Mouse (Mus musculus) adrenal gland, adult 2 months (tissue): Measurements from ENCODE around the gene Henmt1. TPM values are rescaled to one million over a fixed set of nuclear protein-coding genes. Genes with fewer than 3 reads are reported as not detected.

Experiments
- DNase-seq: peaks from one replicate; pipeline ENCODE4 v3.0.0; 2021
- polyA plus RNA-seq: library from polyadenylated mRNA; depleted of rRNA; stranded (reverse); fragments of >200 nt; gene quantifications from 2 replicates; pipeline ENCODE4 v1.2.3, GENCODE M21; 2012
- total RNA-seq, 2 experiments: library from RNA; stranded (reverse); gene quantifications; 2 replicates each; pipeline ENCODE4 v1.2.3; 2021

Gene Henmt1
- total and polyA plus RNA-seq, 3 experiments = not detected

DNA sequence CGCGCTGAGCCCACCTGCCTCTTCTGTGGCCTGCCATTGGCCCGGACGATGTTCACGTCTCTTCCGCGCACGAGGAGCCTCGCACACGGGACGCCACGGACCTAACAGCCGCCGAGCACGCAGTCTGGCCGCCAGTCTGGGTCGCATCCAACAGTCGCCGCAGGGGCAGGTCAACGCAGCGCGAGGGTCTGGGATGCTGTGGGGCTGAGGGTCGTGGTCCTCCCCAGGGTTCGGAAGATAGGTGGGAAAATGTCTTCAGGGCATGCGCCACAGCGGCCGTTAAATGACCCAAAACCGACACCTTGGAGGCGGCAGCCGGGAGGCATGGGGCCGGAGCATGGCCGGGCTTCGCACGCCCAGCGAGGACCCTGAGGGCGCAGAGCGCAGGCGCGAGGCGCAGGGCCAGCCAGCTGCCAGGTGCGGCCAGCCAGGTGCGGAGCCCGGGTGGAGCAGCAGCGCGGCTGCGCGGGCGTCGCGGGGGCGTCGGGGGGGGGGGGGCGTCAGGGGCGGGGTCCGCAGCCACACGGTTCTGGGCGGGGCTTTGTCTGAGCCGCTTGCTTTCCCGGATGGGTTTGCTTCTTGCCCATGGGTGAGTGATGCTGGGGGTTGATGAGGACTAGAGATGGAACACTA, 444 bp downstream of the Henmt1 start, which contains the start of gene Gm9857:
TSS of gene Gm9857 (minus strand) at position 445 of the 633 bp plus-strand sequence.
- no peak for DNase-seq

- DNase-seq = no peak
These were observed 1.3 kb downstream of the Henmt1 start for GRCm38 (mm10) chr3:108940996-108941395.

DNA sequence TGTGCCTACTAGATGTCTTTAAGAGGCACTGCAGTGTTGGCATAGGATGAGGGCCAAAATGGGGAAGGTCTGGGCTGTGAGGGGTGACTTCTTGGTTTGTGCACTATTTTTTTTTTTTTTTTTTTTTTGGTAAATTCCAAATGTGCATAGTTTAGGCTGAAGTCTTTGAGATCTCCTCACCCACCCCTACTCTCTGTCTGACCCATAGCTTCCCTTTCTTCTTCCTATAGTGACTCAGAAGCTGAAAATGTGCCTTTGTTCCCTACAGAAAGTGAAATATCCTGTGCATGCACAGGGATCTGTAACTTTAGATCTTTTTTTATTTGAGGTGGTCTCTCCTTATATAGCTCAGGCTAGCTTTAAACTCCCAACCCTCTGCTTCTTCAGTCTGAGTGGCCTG, 18.3 kb downstream of the Henmt1 start:
- no peak for DNase-seq

- no peak for DNase-seq
These were observed 20.1 kb downstream of the Henmt1 start for GRCm38 (mm10) chr3:108959680-108960295.

- no peak for DNase-seq
These were observed 21.6 kb downstream of the Henmt1 start for GRCm38 (mm10) chr3:108961226-108961625.

DNA sequence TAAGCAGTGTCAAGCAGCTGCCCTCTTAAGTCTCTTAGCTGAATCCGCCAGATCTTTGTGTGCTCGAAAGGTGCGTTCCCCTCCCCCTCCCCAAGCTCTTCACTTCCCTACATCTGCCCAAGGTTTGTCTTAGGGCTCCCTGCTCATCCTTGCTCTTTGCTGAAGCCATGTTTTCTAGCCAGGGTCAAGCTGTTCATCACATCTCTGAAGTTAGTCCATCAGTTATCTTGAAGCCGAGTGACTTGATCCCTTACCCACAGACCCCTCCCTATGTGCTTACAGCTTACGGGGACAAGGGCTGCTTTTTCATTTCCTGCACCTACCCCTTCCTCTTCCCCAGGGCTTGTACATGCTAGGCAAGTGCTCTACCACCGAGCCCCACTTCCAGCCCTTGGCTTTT, 22.0 kb downstream of the Henmt1 start:
- DNase-seq = no peak

DNA sequence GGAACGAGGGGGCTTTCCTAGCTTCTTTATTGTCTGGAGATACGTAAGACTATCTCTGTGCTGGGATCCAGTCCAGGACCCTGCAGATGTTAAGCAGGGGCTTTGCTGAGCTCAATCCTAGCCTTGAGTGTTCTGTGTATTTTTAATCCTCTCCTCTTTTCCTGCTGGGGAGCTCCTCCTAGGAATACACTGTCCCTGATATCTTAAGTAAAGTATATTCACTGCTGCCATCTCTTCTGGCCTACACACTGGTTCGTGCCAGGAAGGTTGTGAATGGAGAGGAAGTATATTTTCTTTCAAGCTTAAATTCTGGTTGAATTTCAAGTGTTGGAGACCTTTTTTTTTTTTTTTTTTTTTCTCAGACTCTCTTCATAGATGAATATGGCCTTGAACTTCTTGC, 23.6 kb downstream of the Henmt1 start:
- no peak for DNase-seq

GRCm38 (mm10) chr3:108963776-108964175, 24.1 kb downstream of the Henmt1 start:
- DNase-seq = no peak

- no peak for DNase-seq
These were observed 24.8 kb downstream of the Henmt1 start for GRCm38 (mm10) chr3:108964361-108965044.

DNA sequence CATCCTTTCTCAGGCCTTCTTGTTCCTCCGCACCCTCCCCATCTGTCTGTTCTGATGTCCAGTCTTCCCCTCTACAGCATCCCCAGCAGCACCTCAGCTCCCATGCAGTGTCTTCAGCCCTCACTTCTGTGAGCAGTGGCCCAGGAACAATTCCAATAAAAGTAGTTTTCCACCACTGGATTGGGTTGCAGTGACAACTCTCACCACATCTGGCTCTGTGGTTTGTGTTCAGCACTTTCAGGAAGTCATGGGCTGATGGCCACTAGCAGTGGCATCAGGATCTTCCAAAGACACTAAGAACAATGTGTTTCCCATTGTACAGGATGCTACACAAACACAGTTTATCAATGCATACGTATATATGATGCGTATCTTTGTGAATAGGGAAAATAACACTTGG, 26.4 kb downstream of the Henmt1 start:
- DNase-seq = no peak

DNA sequence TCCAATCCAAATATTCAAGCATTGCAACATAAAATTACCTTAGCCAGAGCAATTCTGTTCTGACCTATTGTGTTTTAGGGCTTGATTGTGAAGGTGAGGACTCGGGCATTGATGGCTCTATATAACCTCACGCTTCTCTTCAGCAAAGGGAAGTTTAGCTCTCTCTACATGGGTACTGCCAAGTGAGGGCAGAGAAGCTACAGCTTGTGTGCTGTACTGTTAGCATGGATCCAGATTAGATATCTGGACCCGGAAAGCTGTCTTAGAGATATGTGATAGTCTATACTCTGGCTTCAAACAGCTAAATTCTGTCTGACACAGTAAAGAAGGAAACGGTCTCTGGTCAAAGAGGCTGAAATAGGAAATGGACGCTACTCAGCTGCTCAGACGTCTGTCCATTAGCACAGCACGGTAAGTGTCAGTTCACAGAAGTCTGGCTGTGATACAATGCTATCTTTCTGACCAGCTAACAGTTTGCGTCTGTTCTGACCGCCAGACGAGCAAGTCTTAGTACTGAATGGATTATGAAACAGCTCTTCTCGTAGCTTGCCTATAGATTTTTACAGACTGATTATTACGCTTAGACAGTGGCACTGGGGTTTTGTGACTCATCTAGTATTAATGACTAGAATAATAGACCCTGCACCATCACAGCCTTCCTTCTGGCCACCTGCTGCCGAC, 34.4 kb downstream of the Henmt1 start:
- no peak for DNase-seq

GRCm38 (mm10) chr3:108974920-108975485, 35.3 kb downstream of the Henmt1 start:
- no peak for DNase-seq

DNA sequence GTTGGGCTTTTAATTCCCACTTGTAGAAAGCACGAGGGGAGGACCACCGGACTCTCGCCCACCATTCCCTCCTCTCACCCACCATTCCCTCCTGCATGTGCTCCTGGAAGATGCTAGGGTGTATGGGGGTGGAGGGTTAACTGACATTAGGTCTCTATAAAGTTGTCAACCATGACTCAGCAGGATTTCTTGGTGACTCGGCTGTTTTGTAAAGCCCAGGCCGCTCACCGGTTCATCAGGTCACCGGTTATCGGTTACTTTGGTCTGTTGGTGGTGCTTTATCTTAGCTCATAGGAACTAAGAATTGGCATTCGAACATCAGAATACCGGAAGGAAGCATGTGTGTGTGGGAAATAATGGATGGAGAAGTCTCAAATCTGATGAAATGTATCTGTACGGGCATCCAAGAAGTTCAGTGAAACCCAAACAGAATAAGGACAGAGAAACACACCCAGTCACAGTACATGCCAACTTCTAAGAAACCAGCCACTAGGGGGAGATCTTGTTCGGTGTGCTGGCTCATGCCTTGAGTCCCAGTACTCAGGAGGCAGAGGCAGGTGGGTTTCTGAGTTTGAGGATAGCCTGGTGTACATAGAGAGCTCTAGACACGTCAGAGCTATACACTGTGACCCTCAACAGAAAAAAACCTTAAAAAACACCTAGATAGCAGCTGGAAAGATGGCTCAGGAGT, 37.8 kb downstream of the Henmt1 start:
- no peak for DNase-seq

- DNase-seq = no peak
These were observed 42.3 kb downstream of the Henmt1 start for GRCm38 (mm10) chr3:108981946-108982345.

DNA sequence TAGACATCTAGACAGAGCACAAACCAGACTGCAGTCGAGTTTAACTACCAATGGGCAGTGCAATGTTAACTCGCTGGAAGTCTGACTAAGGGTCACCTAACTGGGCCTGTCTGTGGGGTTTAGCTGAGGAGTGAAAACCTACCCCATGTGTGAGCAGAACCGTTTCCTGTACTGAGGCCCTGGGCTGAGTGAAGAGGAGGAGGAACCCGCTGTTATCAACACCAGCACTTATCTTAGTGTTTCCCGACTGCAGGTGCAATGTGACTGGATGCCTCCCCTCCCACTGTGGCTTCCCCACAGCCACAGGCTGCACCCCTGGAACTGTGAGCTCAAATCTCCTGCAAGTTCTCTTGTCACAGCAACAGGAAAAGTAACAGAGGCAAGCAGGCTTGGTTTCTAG, 44.3 kb downstream of the Henmt1 start:
- DNase-seq = no peak

DNA sequence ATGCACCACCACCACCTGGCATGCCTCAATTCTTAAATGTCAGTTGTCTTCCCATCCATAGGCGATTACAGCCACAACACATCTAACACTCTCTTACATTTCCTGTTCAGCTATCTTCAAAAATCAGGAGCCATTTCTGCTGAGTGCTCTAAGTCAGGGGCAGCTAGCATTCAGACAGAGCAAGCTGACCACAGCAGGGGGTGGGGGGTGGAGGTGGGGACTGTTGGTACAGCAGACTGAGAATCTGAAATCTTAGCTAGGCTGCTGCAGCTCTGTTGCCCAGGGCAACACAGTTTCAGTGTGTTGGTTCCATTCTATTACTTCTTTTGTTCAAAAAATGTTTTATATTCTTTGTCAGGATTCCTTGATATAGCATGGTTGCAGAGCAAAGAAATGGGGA, 46.9 kb downstream of the Henmt1 start:
- DNase-seq = no peak

GRCm38 (mm10) chr3:108987009-108987659, 47.5 kb downstream of the Henmt1 start:
- DNase-seq = no peak

DNA sequence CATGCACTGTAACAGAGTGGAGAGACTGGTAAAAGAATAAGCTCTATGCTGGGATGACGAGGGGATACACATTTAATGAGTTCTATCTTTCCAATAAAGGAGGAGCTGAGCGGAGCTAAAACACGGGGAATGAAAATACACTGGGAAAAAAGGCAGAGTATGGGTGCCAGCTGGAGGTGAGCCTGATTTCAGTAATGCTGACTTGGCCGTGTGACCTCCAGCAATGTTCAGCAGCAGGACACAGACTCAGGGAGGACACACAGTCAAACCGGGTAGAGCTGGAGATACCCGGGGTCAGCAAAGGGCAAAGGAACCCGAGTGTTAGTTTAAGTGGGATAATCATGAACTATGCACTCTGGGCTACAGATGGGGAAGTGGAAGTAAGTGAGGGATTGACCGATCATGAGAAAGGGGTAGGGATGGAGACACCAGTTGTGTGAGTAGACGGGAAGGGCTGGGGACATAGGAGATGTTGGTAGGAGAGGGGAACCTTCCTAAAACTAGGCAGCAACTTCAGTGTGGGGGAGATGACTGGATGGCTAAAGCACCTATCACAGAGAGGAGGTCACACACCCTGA, 50.4 kb downstream of the Henmt1 start:
- peak; percentile 10 for DNase-seq

DNA sequence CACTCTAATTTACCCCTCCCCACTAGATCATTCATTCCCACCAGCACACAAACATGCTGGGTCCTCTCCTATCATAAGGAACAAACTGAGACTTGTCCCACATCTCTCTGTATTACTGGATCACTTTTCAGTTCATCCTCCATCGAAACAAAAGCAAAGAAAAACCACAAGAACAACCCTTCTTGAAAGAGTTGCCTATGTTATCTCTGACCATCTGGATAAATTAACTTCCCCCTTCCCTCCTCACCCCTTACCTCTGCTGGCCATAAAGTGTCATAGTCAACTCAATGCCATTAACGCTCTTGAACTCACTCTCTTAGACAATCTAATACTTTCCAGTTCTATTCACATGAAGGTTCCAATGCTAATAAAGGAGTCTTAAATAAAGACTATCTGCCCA, 54.8 kb downstream of the Henmt1 start:
- no peak for DNase-seq

DNA sequence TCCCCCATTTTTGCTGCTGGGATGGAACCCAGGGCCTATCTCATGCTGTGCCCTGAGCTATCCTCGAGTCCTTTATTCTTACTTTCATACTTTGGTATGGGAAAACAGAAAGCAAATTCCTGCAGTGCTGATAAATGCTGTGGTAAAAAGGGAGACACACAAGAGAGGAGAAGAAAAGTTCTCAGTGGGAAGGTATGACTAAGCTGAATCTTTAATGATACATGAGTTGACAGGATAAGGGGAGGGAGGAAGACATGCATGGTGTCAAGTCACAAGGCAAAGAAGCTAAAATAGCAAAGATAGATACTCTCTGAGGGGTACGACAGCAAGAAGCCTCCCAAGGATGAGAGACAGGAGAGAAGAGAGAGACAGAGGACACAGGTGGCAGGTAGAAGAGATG, 55.7 kb downstream of the Henmt1 start:
- no peak for DNase-seq

GRCm38 (mm10) chr3:108997284-108997683, 57.6 kb downstream of the Henmt1 start:
- DNase-seq = peak; percentile 44
